In genomic region chr7:90039504-90039903, GRCm38 (mm10) we compare ENCODE assay signal across 9 mouse cellular contexts. TPM values are rescaled to one million over a fixed set of nuclear protein-coding genes. Genes with fewer than 3 reads are reported as not detected.
DNase-seq lines count a peak whose midpoint lies in the region; ATAC-seq and TF ChIP-seq lines count a peak whose summit lies in the region.
"Had no signal": no experiment of that assay in that cellular context is flagged by ENCODE, and none has a peak within 500 bp of the region (broad histone marks: within the 10 kb centered on the region; RNA-seq: fewer than 3 reads in every experiment).

No protein-coding gene starts in this region.

- TF ChIP-seq CTCF in lung, adult 2 months (IDR thresholded peaks at IDR 0.05; ENCODE audit: insufficient read depth, low read length), result no peak
- no peak for TF ChIP-seq CTCF in brain, embryonic 14.5 days (IDR thresholded peaks at IDR 0.05; ENCODE audit: borderline replicate concordance, extremely low read depth, insufficient read depth, insufficient read length)

- no peaks in the 10 kb centered on the region for H3K36me3 ChIP-seq in stomach, embryonic 16.5 days (ENCODE audit: control insufficient read depth, insufficient read depth, low read length)
- H3K36me3 ChIP-seq: limb, embryonic 12.5 days had no signal

- H3K4me1 ChIP-seq in lung, adult 2 months (ENCODE audit: control insufficient read depth, insufficient read depth, low read length), result peaks cover 11% of the 10 kb centered on the region
- peaks cover 30% of the 10 kb centered on the region; the same call in 1 of the 2 replicates for H3K4me1 ChIP-seq in stomach, embryonic 16.5 days (ENCODE audit: control insufficient read depth, insufficient read depth, low read length)

- H3K9me3 ChIP-seq in stomach, embryonic 16.5 days (replicated peaks; ENCODE audit: control insufficient read depth, low read length), result no peaks in the 10 kb centered on the region
- H3K9me3 ChIP-seq: limb, embryonic 12.5 days had no signal

- H3K4me3 ChIP-seq in lung, adult 2 months (replicated peaks; ENCODE audit: extremely low read depth, low read depth, low read length), result no peak overlapping the region
- no peak overlapping the region for H3K4me3 ChIP-seq in stomach, embryonic 16.5 days (replicated peaks; ENCODE audit: low read length)
- H3K4me3 ChIP-seq: limb, embryonic 12.5 days had no signal

- H3K9ac ChIP-seq in stomach, embryonic 16.5 days (ENCODE audit: low read length), result no peak overlapping the region
- H3K9ac ChIP-seq: limb, embryonic 12.5 days had no signal

- no peak overlapping the region for H3K4me2 ChIP-seq in stomach, embryonic 16.5 days (ENCODE audit: low read depth, low read length)
- H3K4me2 ChIP-seq: limb, embryonic 12.5 days had no signal

- no peak for TF ChIP-seq POLR2A in lung, adult 2 months (IDR thresholded peaks at IDR 0.05; ENCODE audit: borderline replicate concordance, extremely low read depth, low read depth, low read length)
- no peak for TF ChIP-seq POLR2A in brain, embryonic 14.5 days (IDR thresholded peaks at IDR 0.05; ENCODE audit: borderline replicate concordance, extremely low read depth, insufficient read depth, insufficient read length, poor library complexity, severe bottlenecking)

- whole genome bisulfite sequencing in lung, adult 2 months, result 67% methylated on average over 9 of the region's 9 CpGs
- WGBS in stomach, embryonic 16.5 days, result 58% methylated on average over 9 of the region's 9 CpGs

- H3K27ac ChIP-seq in stomach, embryonic 16.5 days (ENCODE audit: low read length), result no peak overlapping the region
- H3K27ac ChIP-seq: limb, embryonic 12.5 days had no signal

- DNase-seq in gastrocnemius, adult 18-20 months (ENCODE audit: low spot score), result peak; percentile 71
- DNase-seq in gastrocnemius, postnatal 4 days (ENCODE audit: low spot score in 2 of 2), result no peak
- DNase-seq in lung, postnatal 36 days, result peak; percentile 77
- DNase-seq in lung, adult 2 months, result no peak
- DNase-seq in brain, embryonic 14.5 days (ENCODE audit: low read depth), result peak; percentile 77
- no peak for DNase-seq in kidney, postnatal 4 days
- DNase-seq in urinary bladder, adult 2 months (ENCODE audit: low spot score), result no peak

- H3K27me3 ChIP-seq in stomach, embryonic 16.5 days (ENCODE audit: control insufficient read depth, insufficient read depth, low read length), result no peaks in the 10 kb centered on the region
- H3K27me3 ChIP-seq: limb, embryonic 12.5 days had no signal

- peak; percentile 19; the same call in 1 of the 2 replicates for ATAC-seq in stomach, embryonic 16.5 days (ENCODE audit: insufficient read depth, low FRiP score)

RNA-seq across cellular contexts. Expression of gene Eed, which starts 58.7 kb away (rescaled TPM):
- total RNA-seq in gastrocnemius, adult 18-20 months (2021), result 10 to 100 TPM; 32.5 to 40.9 TPM
- total RNA-seq in gastrocnemius, postnatal 4 days (2021), result 10 to 100 TPM; 34.3 to 49.6 TPM
- polyA plus RNA-seq in lung, adult 2 months (2012; rRNA removed), result 15.0 and 17.5 TPM in 2 replicates
- polyA plus RNA-seq in brain, embryonic 14.5 days (2012; rRNA removed), result 48.8 and 50.2 TPM in 2 replicates
- polyA plus RNA-seq in stomach, embryonic 16.5 days (2015; fragmentation: Nextera tagmentation; extraction: Ambion mirVana), result 51.0 and 54.8 TPM in 2 replicates
- polyA plus RNA-seq in urinary bladder, adult 2 months (2012; rRNA removed), result 44.6 and 52.5 TPM in 2 replicates

Comparison
In these comparisons a context has a peak if more than half of its experiments do, and no peak if none do; other contexts are left out.
1. DNase-seq: peak in gastrocnemius, adult 18-20 months (single experiment), lung, postnatal 36 days (single experiment) and brain, embryonic 14.5 days (single experiment); none in gastrocnemius, postnatal 4 days (0 of 2), lung, adult 2 months (single experiment), kidney, postnatal 4 days (0 of 2) and urinary bladder, adult 2 months (single experiment).